Mouse (Mus musculus) megakaryocyte-erythroid progenitor cell, adult 5-6 weeks (primary cell): Measurements from ENCODE around the gene Tmem259. TPM values are rescaled to one million over a fixed set of nuclear protein-coding genes. Genes with fewer than 3 reads are reported as not detected.

Source experiments
- ATAC-seq: replicated peaks from 2 replicates; pipeline ENCODE4 v1.8.0; 2016; ENCODE audit warnings: mild to moderate bottlenecking, inconsistent platforms; ENCODE audit not compliant: severe bottlenecking, poor library complexity, low FRiP score, low TSS enrichment
- total RNA-seq, 2 experiments: library from RNA; stranded (forward) in 1 of 2; stranded (reverse) in 1 of 2; fragments of 200-1000, 215-1000 nt in 1 of 2; fragments of >200 nt in 1 of 2; fragmentation: Nextera tagmentation in 1 of 2; gene quantifications; 2 replicates each; pipeline ENCODE4 v1.2.3; 2014 to 2017

The Tmem259 gene
- total RNA-seq, 2 experiments from 2014 or later, result 63.9 to 75.5 TPM

- no peak for ATAC-seq
These were observed 38.5 kb downstream of the Tmem259 start for GRCm38 (mm10) chr10:79945507-79946234.

DNA sequence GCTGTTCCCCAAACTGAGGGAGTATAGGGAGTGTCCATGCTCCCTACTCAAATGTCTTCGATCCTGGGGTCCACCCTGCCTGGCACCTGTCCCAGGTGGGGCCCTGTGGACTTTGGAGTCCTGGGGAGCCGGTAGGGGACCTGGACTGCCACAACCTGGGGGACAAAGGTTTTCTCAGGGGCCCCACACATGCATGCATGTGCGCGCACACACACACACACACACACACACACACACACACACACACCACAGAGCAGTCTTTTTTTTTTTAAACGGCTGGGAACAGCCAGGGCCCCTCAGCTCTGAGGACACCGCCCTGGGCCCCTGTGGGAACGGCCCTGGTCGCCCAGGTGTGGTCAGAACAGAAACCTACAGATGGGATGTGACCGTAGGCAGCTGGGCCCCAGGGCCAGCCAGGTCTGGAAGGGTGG is 40.6 kb downstream of the Tmem259 start:
- ATAC-seq, result no peak

DNA sequence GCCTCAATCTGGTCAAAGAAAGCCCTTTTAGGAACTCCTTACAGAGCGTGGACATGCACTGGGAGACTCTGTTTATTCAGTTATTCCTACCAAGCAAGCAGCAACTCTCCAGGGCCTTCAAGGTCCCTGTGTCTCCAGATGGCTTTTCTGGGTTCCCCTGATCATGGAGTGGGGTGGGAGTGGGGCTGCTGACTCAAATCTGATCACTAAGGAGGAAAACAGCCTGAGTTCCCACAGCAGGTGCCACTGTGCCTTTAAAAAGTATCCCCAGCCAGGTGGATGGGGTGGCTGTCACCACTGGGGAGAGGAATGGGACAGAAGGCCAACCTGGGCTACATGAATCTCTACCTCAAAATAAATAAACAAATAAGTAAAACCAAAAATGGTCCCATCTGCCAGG is 41.1 kb downstream of the Tmem259 start:
- ATAC-seq, result no peak

DNA sequence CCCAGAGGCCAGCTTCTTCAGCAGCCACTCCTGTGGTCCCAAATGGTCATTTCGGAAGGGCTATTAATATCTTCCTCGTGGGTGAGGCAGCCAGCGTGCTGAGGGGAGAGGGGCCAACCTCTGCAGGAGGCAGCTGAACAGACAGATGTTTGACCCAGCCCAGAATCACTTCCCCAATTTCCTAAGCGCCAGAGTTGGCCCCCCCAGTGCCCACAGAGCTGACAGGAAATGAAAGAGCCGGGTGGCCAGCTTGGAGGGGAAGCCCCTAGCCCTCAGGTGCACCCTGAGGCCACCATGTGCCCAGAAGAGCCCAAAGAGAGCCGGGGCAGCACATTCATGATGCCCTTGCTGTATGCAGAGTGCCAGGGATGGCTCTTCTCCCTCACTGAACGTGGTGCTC is 43.4 kb downstream of the Tmem259 start:
- no peak for ATAC-seq

DNA sequence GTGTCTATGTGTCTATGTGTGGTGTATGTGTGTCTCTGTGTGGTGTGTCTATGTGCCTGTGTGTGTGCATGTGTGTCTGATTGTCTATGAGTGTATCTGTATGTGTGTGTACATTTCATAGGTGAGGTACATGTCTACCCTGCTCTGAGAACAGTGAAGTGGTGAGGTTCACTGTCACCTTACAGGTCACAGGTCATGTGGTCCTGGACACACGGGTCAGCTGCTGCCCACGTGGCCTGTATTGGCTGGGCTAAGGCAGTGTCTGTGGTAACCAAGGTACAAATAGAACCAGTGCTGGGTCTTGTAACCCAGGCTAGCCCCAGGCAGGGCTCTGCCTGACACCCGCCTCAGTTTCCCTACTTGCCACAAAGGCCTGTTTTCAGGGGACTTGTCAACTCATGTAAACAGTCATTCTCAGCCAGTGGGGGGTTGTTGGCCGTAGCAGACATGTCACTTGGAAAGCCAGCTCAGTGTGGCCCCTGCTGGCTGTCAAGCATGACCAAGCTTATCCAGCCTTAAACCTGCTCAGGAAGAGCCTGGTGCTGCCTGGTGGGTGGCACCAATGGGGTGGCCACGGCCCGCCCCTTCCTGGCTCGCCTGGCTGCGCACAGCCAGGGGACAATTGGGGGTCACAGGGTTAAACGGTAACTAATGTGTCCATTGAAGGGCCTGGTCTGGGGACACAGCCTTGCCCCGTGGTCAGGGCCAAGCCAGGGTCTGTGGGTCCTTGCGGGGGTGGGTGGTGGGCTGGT is 46.2 kb downstream of the Tmem259 start:
- 0 out of 2 replicates have a peak, but pooled peaks have one; percentile 10 for ATAC-seq

- peak; percentile 84 for ATAC-seq
These were observed 47.2 kb downstream of the Tmem259 start for GRCm38 (mm10) chr10:79936911-79937441.

GRCm38 (mm10) chr10:79936284-79936910 is 47.7 kb downstream of the Tmem259 start:
- ATAC-seq, result 0 out of 2 replicates have a peak, but pooled peaks have one; percentile 4

GRCm38 (mm10) chr10:79934794-79935569 is 49.1 kb downstream of the Tmem259 start:
- no peak for ATAC-seq

- no peak for ATAC-seq
These were observed 49.8 kb downstream of the Tmem259 start for GRCm38 (mm10) chr10:79934272-79934721.

- no peak for ATAC-seq
These were observed 50.3 kb downstream of the Tmem259 start for GRCm38 (mm10) chr10:79933861-79934260.

DNA sequence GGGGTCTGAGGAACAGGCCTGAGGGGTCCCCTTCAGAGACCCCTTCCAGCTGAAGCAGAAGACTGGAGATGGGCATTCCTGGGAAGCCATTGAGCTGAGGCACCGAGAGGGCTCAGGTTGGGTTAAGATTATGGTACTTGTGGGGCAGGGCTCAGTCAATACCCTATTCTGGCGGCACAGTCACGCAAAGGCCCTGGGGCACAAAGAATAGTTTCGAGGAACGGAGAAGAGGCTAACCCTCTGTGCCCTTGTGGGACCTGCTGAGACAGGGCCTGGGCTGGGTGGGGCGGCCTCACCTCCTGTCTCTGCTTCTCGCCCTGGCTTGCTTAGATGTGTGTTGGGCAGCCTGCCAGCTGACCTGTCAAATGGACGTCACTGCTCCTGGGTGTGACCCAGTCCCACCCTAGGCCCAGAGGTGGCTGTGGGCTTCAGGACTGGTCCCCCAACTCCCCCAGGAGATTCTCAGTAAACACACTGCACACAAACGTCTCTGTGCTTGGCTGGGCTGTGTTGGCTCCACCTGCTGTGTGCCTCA is 50.9 kb downstream of the Tmem259 start:
- no peak for ATAC-seq

- no peak for ATAC-seq
These were observed 51.4 kb downstream of the Tmem259 start for GRCm38 (mm10) chr10:79932736-79933135.

DNA sequence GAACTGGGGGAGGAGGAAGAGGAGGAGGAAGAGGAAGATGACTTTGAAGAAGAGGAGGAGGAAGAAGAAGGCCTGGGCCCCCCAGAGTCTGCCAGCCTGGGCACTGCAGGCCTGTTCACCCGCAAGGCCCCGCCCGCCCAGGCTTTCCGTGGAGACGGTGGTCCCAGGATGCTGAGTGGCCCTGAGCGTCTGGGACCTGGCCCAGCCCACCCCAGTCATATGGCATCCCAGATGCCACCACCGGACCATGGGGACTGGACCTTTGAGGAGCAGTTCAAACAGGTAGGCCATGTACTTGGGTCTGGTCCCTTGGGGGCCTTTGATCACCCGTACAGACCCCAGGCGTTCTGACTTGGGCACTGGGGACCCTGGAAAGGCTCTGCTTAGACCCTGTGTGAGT is 52.3 kb downstream of the Tmem259 start:
- no peak for ATAC-seq

GRCm38 (mm10) chr10:79930826-79931186 is 53.3 kb downstream of the Tmem259 start:
- no peak for ATAC-seq

DNA sequence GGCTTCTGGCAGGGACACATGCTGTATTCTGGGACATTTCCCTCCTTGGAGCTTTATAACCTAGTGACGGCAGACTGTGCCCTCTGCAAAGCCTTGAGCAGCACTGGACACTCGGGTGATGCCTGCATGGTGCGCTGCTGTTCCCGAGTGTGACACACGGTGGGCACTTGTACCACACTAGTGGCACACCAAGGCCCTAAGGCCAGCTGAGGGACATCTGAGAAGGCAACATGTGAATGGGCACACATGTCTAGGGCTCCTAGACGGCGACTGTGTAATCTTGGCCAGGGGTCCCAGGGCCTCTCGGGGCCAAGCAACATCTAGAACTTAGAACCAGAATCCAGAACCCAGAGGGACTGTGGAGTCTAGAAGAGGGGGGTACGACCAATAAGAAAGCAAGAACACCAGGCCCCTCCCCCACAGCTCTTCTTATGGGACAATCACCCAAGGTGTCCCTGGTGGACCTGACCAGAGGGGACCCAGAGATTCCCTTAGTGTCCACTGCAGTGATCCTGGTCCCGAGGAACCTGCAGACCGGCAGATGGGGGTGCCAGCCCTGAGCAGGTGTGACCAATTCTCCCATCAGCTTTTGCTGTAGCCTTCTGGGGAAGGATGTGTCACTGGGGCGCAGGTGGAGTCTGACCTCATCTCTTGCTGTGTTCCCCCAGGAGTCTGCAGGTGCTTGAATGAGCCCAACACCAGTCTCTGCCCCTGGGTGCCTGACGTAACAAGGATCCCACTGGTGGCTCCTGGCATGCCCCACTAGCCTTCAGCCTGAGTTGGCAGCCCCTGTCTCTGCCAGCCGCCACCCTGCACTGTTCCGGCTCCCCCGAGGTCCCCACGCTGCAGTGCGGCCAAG is 53.9 kb downstream of the Tmem259 start:
- no peak for ATAC-seq

- no peak for ATAC-seq
These were observed 55.0 kb downstream of the Tmem259 start for GRCm38 (mm10) chr10:79928907-79929701.

DNA sequence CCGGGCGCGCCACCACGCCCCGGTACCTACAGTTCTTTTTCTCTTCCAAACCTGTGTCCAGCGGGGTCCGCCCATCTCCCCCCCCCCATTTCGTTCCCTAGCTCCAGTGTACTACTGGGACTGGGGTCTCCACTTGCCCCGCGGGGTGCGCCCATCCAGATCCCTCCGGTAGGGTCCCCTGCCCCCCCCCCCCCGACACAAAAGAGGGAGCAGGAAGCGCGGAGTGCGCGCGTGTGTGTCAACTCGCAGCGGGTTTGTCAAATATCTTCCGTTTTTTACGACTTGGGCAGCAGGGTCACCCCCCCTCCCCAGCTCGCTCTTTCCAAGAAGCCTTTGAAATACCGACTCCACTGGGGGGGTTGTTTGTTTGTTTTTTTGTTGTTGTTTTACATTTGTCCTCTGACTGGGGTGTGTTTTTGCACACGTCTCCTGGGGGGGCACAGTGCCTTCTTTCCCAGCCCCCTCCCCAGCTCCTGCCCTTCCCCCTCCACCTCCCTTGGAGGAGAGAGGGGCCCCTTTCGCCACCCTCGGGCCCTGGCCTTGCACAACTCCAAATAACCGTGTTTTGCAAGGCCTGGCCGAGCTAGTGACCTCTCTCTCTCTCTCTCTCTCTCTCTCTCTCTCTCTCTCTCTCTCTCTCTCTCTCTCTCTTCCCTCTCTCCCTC is 56.0 kb downstream of the Tmem259 start:
- ATAC-seq, result no peak
